Mouse (Mus musculus) testis, adult 2 months (tissue): Measurements from ENCODE around the gene Son.

Experiments
- CTCF ChIP-seq: fragments of 200-500 bp; IDR thresholded peaks from 2 replicates; pipeline ENCODE4 v1.5.1; 2012; ENCODE audit warnings: low read depth, mild to moderate bottlenecking, inconsistent platforms, low read length, moderate library complexity; ENCODE audit not compliant: control insufficient read depth, insufficient read depth, insufficient replicate concordance
- POLR2A ChIP-seq: fragments of 200-500 bp; IDR thresholded peaks from 2 replicates; pipeline ENCODE4 v1.6.1; 2012; ENCODE audit warnings: low read depth, mild to moderate bottlenecking, inconsistent platforms, low read length, moderate library complexity; ENCODE audit not compliant: control insufficient read depth

- TF ChIP-seq POLR2A (no peak), CTCF (no peak)
These were observed 33.4 kb downstream of the Son start for GRCm38 (mm10) chr16:91680656-91681055.
